Comparison of ENCODE assay signal across 33 mouse cellular contexts in the genomic region with DNA sequence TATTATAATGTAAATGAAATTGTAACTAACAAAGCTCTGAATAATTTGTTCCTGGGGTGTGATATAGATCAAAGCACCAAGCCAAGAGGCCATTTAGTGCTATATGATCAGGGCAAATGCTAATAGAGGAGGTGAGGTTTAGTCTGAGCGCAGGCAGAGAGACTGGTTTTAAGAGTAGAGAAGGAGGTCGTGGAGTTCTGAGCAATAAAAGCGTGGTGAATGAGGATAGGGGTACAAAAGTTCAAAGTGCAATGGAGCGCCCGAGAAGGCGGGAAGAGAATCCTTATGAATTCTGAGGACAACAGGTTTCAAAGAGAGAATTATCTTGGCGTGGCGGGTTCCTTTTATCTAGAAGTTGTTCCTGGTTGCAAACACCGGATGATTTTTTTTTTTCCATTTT.
"Had no signal": no experiment of that assay in that cellular context is flagged by ENCODE, and none has a peak within 500 bp of the region (broad histone marks: within the 10 kb centered on the region; RNA-seq: fewer than 3 reads in every experiment).

No protein-coding gene starts in this region.

- H3K27ac ChIP-seq: heart, adult 2 months; heart, embryonic 10.5 days; heart, embryonic 13.5 days; heart, embryonic 15.5 days; hindbrain, embryonic 10.5 days; hindbrain, embryonic 12.5 days; hindbrain, embryonic 13.5 days; hindbrain, embryonic 14.5 days; hindbrain, embryonic 15.5 days; hindbrain, postnatal 0 days; kidney, embryonic 15.5 days; kidney, postnatal 0 days; layer of hippocampus, adult 2 months had no signal

- H3K27me3 ChIP-seq: heart, embryonic 12.5 days; heart, embryonic 13.5 days; heart, embryonic 15.5 days; hindbrain, embryonic 12.5 days; hindbrain, embryonic 13.5 days; hindbrain, embryonic 15.5 days; kidney, embryonic 15.5 days had no signal

- H3K4me2 ChIP-seq: heart, embryonic 11.5 days; heart, embryonic 12.5 days; heart, embryonic 13.5 days; heart, embryonic 15.5 days; hindbrain, embryonic 12.5 days; hindbrain, embryonic 13.5 days; hindbrain, embryonic 14.5 days; hindbrain, embryonic 15.5 days; kidney, embryonic 15.5 days had no signal

- ATAC-seq: hindbrain, embryonic 16.5 days; hindbrain, postnatal 0 days; inflammation-experienced regulatory T-cells, adult 6 months had no signal

- H3K36me3 ChIP-seq: heart, embryonic 10.5 days; heart, embryonic 12.5 days; heart, embryonic 13.5 days; heart, embryonic 15.5 days; hindbrain, embryonic 10.5 days; hindbrain, embryonic 12.5 days; hindbrain, embryonic 13.5 days; hindbrain, embryonic 15.5 days; kidney, embryonic 15.5 days had no signal

- DNase-seq: heart, adult 18-20 months; heart, adult 2 months; heart, postnatal 10 days; heart, postnatal 14 days; heart, postnatal 4 days; kidney, adult 11 months; kidney, adult 18-20 months; kidney, adult 2 months; kidney, adult 8-10 months; kidney, adult 9 months; kidney, postnatal 10 days; kidney, postnatal 14 days; kidney, postnatal 25 days; kidney, postnatal 36 days; kidney, postnatal 4 days; layer of hippocampus, adult 9-11 months; layer of hippocampus, postnatal 36 days had no signal

- H3K4me3 ChIP-seq: heart, adult 2 months; heart, embryonic 10.5 days; heart, embryonic 12.5 days; heart, embryonic 13.5 days; heart, embryonic 15.5 days; hindbrain, embryonic 10.5 days; hindbrain, embryonic 12.5 days; hindbrain, embryonic 13.5 days; hindbrain, embryonic 15.5 days; kidney, embryonic 15.5 days; layer of hippocampus, adult 2 months had no signal

- H3K9me3 ChIP-seq: heart, embryonic 10.5 days; heart, embryonic 12.5 days; heart, embryonic 13.5 days; heart, embryonic 15.5 days; hindbrain, embryonic 10.5 days; hindbrain, embryonic 12.5 days; hindbrain, embryonic 13.5 days; hindbrain, embryonic 15.5 days; kidney, embryonic 15.5 days had no signal

- H3K4me1 ChIP-seq: heart, embryonic 10.5 days; heart, embryonic 12.5 days; heart, embryonic 13.5 days; heart, embryonic 15.5 days; hindbrain, embryonic 10.5 days; hindbrain, embryonic 12.5 days; hindbrain, embryonic 13.5 days; hindbrain, embryonic 15.5 days; kidney, embryonic 15.5 days had no signal

- H3K9ac ChIP-seq: heart, embryonic 12.5 days; heart, embryonic 13.5 days; heart, embryonic 15.5 days; hindbrain, embryonic 12.5 days; hindbrain, embryonic 13.5 days; hindbrain, embryonic 14.5 days; hindbrain, embryonic 15.5 days; kidney, embryonic 15.5 days had no signal
